In genomic region chr11:77764694-77765458, GRCm38 (mm10) we compare ENCODE assay signal across 10 mouse cellular contexts. TPM values are rescaled to one million over a fixed set of nuclear protein-coding genes. Genes with fewer than 3 reads are reported as not detected.
DNase-seq lines count a peak whose midpoint lies in the region; ATAC-seq lines count a peak whose summit lies in the region.
"Had no signal": no experiment of that assay in that cellular context is flagged by ENCODE, and none has a peak within 500 bp of the region (broad histone marks: within the 10 kb centered on the region; RNA-seq: fewer than 3 reads in every experiment).

No protein-coding gene starts in this region.

- H3K27ac ChIP-seq in forebrain, embryonic 15.5 days (replicated peaks): 0 out of 2 replicates have a peak overlapping the region, but pooled peaks have one; percentile 93
- H3K27ac ChIP-seq in intestine, embryonic 14.5 days (ENCODE audit: low read depth): no peak overlapping the region
- no peak overlapping the region for H3K27ac ChIP-seq in limb, embryonic 12.5 days
- H3K27ac ChIP-seq in midbrain, embryonic 14.5 days (replicated peaks; ENCODE audit: low read depth, low read length): no peak overlapping the region

- peak overlapping the region; percentile 84 for H3K4me3 ChIP-seq in forebrain, embryonic 15.5 days
- H3K4me3 ChIP-seq in intestine, embryonic 14.5 days (ENCODE audit: low read depth, low read length): peak overlapping the region; percentile 84
- peak overlapping the region; percentile 92 for H3K4me3 ChIP-seq in limb, embryonic 12.5 days (replicated peaks)
- peak overlapping the region; percentile 98 for H3K4me3 ChIP-seq in midbrain, embryonic 14.5 days (replicated peaks; ENCODE audit: low read depth, low read length)

- no peaks in the 10 kb centered on the region for H3K27me3 ChIP-seq in forebrain, embryonic 15.5 days
- H3K27me3 ChIP-seq in intestine, embryonic 14.5 days (replicated peaks; ENCODE audit: control insufficient read depth, insufficient read depth, low read length): no peaks in the 10 kb centered on the region
- H3K27me3 ChIP-seq in limb, embryonic 12.5 days: peaks cover 4% of the 10 kb centered on the region; the same call in 1 of the 2 replicates
- no peaks in the 10 kb centered on the region for H3K27me3 ChIP-seq in midbrain, embryonic 14.5 days (ENCODE audit: control insufficient read depth, insufficient read depth, low read length)
- H3K27me3 ChIP-seq: Patski had no signal

- WGBS in forebrain, embryonic 15.5 days: 54% methylated on average over 9 of the region's 9 CpGs
- 58% methylated on average over 9 of the region's 9 CpGs for WGBS in intestine, embryonic 14.5 days
- WGBS in limb, embryonic 12.5 days: 71% methylated on average over 9 of the region's 9 CpGs
- WGBS in midbrain, embryonic 14.5 days: 57% methylated on average over 9 of the region's 9 CpGs

- H3K9ac ChIP-seq in forebrain, embryonic 15.5 days (replicated peaks): peak overlapping the region; percentile 98
- no peak overlapping the region for H3K9ac ChIP-seq in intestine, embryonic 14.5 days (ENCODE audit: low read length)
- no peak overlapping the region for H3K9ac ChIP-seq in limb, embryonic 12.5 days (replicated peaks)
- H3K9ac ChIP-seq in midbrain, embryonic 14.5 days (replicated peaks; ENCODE audit: low read length): peak overlapping the region; percentile 99

- peak; percentile 81 for DNase-seq in kidney, adult 11 months
- DNase-seq in kidney, adult 18-20 months: no peak
- no peak for DNase-seq in intestine, embryonic 14.5 days (ENCODE audit: low spot score)
- DNase-seq in midbrain, embryonic 14.5 days: no peak
- no peak for DNase-seq in spleen, adult 18-20 months
- DNase-seq in gastrocnemius, adult 8-10 months (ENCODE audit: low spot score in 2 of 2): no peak

- no peaks in the 10 kb centered on the region for H3K9me3 ChIP-seq in forebrain, embryonic 15.5 days
- no peaks in the 10 kb centered on the region for H3K9me3 ChIP-seq in intestine, embryonic 14.5 days (ENCODE audit: control insufficient read depth, low read length)
- no peaks in the 10 kb centered on the region for H3K9me3 ChIP-seq in limb, embryonic 12.5 days
- no peaks in the 10 kb centered on the region for H3K9me3 ChIP-seq in midbrain, embryonic 14.5 days (ENCODE audit: control insufficient read depth, low read length)

- no peak for ATAC-seq in forebrain, embryonic 15.5 days (replicated peaks)
- ATAC-seq in intestine, embryonic 14.5 days (replicated peaks; ENCODE audit: low FRiP score, low TSS enrichment, low read depth): no peak
- ATAC-seq in limb, embryonic 12.5 days (ENCODE audit: insufficient number of reproducible peaks, insufficient read depth, low FRiP score, low TSS enrichment, low read depth): no peak
- ATAC-seq in midbrain, embryonic 14.5 days (ENCODE audit: low FRiP score, low TSS enrichment): no peak
- ATAC-seq: Patski had no signal

- no peaks in the 10 kb centered on the region for H3K36me3 ChIP-seq in forebrain, embryonic 15.5 days
- H3K36me3 ChIP-seq in intestine, embryonic 14.5 days (ENCODE audit: control insufficient read depth, insufficient read depth, low read length): no peaks in the 10 kb centered on the region
- no peaks in the 10 kb centered on the region for H3K36me3 ChIP-seq in limb, embryonic 12.5 days
- H3K36me3 ChIP-seq in midbrain, embryonic 14.5 days (ENCODE audit: control insufficient read depth, insufficient read depth, low read length): no peaks in the 10 kb centered on the region

- H3K4me2 ChIP-seq in forebrain, embryonic 15.5 days (replicated peaks): peak overlapping the region; percentile 93
- peak overlapping the region; percentile 80 for H3K4me2 ChIP-seq in intestine, embryonic 14.5 days (ENCODE audit: low read length)
- H3K4me2 ChIP-seq in limb, embryonic 12.5 days: peak overlapping the region; percentile 90
- H3K4me2 ChIP-seq in midbrain, embryonic 14.5 days (ENCODE audit: low read length): peak overlapping the region; percentile 93

- H3K4me1 ChIP-seq in forebrain, embryonic 15.5 days: peaks cover 39% of the 10 kb centered on the region
- peaks cover 32% of the 10 kb centered on the region for H3K4me1 ChIP-seq in intestine, embryonic 14.5 days (replicated peaks; ENCODE audit: control insufficient read depth, insufficient read depth, low read length)
- peaks cover 40% of the 10 kb centered on the region for H3K4me1 ChIP-seq in limb, embryonic 12.5 days (replicated peaks)
- H3K4me1 ChIP-seq in midbrain, embryonic 14.5 days (ENCODE audit: control insufficient read depth, insufficient read depth, low read length): peaks cover 36% of the 10 kb centered on the region

RNA-seq across cellular contexts. Expression of gene Myo18a, which starts 1.8 kb away (rescaled TPM):
- 45.5 and 52.5 TPM in 2 replicates for polyA plus RNA-seq in forebrain, embryonic 15.5 days (2015; fragmentation: Nextera tagmentation; extraction: Ambion mirVana)
- polyA plus RNA-seq in intestine, embryonic 14.5 days (2014; fragmentation: Nextera tagmentation; extraction: Ambion mirVana): 21.1 and 24.9 TPM in 2 replicates
- polyA plus RNA-seq in limb, embryonic 12.5 days (2016; fragmentation: Nextera tagmentation; extraction: Ambion mirVana): 31.5 and 36.4 TPM in 2 replicates
- polyA plus RNA-seq in midbrain, embryonic 14.5 days (2014; fragmentation: Nextera tagmentation; extraction: Ambion mirVana): 42.3 and 49.7 TPM in 2 replicates
- total RNA-seq in gastrocnemius, adult 8-10 months (2022): 100 to 1,000 TPM; 309 to 400 (median 330) TPM

RNA-seq across cellular contexts. Expression of gene Gm10277, which starts 22.7 kb away (rescaled TPM):
- polyA plus RNA-seq in forebrain, embryonic 15.5 days (2015; fragmentation: Nextera tagmentation; extraction: Ambion mirVana): 2.4 and 2.5 TPM in 2 replicates
- polyA plus RNA-seq in intestine, embryonic 14.5 days (2014; fragmentation: Nextera tagmentation; extraction: Ambion mirVana): 1.0 and 1.3 TPM in 2 replicates
- polyA plus RNA-seq in limb, embryonic 12.5 days (2016; fragmentation: Nextera tagmentation; extraction: Ambion mirVana): 1.9 and 2.6 TPM in 2 replicates
- polyA plus RNA-seq in midbrain, embryonic 14.5 days (2014; fragmentation: Nextera tagmentation; extraction: Ambion mirVana): 1.0 and 1.6 TPM in 2 replicates
- total RNA-seq in gastrocnemius, adult 8-10 months (2022): not detected

RNA-seq across cellular contexts. Expression of gene Cryba1, which starts 39.8 kb away (rescaled TPM):
- 0.18 and 0.38 TPM in 2 replicates for polyA plus RNA-seq in forebrain, embryonic 15.5 days (2015; fragmentation: Nextera tagmentation; extraction: Ambion mirVana)
- 0.26 TPM in 1 of 2 replicates, not detected in the other for polyA plus RNA-seq in intestine, embryonic 14.5 days (2014; fragmentation: Nextera tagmentation; extraction: Ambion mirVana)
- polyA plus RNA-seq in limb, embryonic 12.5 days (2016; fragmentation: Nextera tagmentation; extraction: Ambion mirVana): 0.28 TPM in 1 of 2 replicates, not detected in the other
- 0.41 and 0.69 TPM in 2 replicates for polyA plus RNA-seq in midbrain, embryonic 14.5 days (2014; fragmentation: Nextera tagmentation; extraction: Ambion mirVana)
- not detected for total RNA-seq in gastrocnemius, adult 8-10 months (2022)
- polyA plus RNA-seq: large intestine, adult 2 months; Patski had no signal

Comparison
In these comparisons a context has a peak if more than half of its experiments do, and no peak if none do; other contexts are left out.
1. H3K9ac ChIP-seq: peak in forebrain, embryonic 15.5 days (single experiment) and midbrain, embryonic 14.5 days (single experiment); none in intestine, embryonic 14.5 days (single experiment) and limb, embryonic 12.5 days (single experiment).
2. Peak in every context shown above with its lines, with median percentiles within 50 percentile points of each other: H3K4me2 ChIP-seq and H3K4me3 ChIP-seq.